Mouse (Mus musculus): ENCODE results near the gene Popdc3.
"Not testable (repeated sequence)": the region's sequence is repeated elsewhere in the genome, so short reads cannot be mapped to it uniquely, and the experiment has no call there.

The Popdc3 gene

DNA sequence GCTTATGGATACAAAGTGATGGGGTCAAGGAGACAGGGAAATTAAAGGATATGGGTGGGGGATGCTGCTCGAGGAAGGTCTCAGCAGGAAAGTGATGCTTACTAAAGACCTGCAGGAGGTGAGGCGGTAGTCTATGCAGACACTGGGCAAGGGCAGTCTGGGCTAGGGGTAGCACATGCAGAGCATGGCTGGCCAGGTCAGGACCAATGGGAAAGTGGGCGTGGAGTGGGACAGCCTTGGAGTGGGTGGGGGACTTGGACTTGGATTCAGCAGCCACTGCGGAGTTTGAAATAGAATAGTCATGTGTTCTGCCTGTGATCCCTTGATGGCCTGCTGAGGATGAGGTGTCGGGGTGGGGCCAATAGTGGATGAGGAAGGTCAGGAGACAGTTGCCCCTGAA lies 141.0 kb downstream of the Popdc3 start:
- DNase-seq (ENCODE audit: low spot score), result no peak

DNA sequence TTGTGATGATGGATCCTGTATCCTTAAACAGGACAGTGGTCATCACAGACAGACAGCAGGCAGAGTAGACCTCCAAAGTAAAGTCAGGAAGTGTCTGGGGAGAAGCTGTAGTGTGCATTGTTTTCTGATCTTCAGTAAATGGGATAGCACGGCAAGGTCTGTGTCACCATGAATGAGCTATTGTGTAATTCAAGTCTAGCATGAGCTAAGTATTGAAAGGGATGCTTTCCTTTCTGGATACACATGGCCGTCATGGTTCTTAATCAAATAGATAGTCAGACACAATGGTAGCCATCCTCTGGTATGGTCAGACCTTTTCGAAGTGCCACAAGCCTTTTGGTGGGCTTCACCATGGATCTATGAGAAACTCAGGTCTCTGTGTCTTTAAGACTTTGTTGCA lies 142.4 kb downstream of the Popdc3 start:
- no peak for DNase-seq (ENCODE audit: low spot score)

GRCm38 (mm10) chr10:45324159-45324558 lies 146.3 kb downstream of the Popdc3 start:
- DNase-seq (ENCODE audit: low spot score), result no peak

DNA sequence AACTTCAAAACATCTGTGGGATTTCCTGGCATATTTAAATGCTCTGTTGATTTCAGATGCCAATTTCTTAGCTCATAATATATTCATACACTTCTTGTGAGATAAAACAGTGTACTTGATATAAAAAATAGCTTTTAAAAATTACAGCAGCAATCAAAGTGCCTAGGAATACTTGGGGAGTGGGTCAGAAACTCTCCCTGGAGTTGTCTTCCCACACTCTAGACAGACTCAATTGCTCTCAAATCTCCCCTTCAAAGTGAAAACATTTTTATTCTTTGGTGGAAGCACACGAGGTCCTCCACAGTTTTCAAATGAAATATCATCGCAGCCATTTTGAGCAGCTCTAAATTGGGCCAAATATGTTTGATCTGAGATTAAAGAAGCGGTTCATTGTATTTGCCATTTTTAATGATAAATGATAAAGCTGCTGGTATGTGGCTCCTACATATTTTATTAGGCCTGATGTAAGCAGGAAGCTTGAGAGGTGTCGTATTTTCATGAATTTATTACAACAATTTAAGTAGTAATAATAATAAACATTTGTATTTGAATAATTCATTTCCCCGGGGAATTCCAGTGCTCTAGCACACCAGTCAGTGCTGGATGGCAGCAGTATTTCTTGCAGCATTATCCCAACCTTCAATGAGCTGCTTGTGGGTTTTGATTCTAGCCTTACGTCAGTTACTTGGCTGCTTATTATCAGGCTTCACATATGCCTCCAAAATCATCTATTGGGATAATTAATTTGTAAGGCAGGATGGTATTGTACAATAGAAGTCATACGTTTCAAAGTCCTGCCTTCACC lies 150.5 kb downstream of the Popdc3 start:
- no peak for DNase-seq (ENCODE audit: low spot score)

GRCm38 (mm10) chr10:45334925-45335324 lies 157.0 kb downstream of the Popdc3 start:
- no peak for DNase-seq (ENCODE audit: low spot score)

GRCm38 (mm10) chr10:45335434-45336422 lies 157.8 kb downstream of the Popdc3 start, which contains the start of gene Bves:
Gene Bves, plus strand, starts transcription at chr10:45335772.
- DNase-seq (ENCODE audit: low spot score), result peak; percentile 10

DNA sequence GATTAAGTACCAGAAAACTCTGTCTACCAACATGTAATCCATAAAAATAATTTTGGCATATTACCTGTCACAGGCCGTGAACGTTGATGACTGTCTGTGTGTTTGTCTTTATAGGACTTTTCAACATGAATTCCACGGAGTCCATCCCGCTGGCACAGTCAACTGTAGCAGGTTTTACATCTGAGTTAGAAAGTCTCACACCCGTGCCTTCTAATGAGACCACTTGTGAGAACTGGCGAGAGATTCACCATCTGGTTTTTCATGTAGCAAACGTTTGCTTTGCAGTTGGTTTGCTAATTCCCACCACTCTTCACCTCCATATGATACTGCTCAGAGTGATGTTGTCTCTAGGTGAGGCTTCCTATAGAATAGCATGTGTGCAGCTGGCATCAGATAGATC lies 161.2 kb downstream of the Popdc3 start:
- no peak for DNase-seq (ENCODE audit: low spot score)

DNA sequence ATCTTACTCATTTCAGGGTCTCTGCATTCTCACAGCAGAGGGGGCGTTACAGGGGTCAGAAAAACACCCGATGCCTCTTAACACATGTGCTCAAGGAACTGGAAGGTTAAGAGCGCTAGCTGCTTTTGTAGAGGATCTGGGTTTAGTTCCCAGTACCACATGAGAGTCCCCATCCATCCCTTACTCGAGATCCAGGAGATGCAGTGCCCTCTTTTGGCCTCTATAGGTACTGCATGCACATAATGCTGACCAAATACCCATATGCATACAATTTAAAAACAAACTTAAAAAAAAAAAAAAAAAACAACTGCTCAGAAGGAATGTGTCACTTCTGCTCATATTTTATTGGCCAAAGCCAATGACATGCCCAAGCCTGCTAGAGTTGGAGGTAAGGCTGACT lies 166.5 kb downstream of the Popdc3 start:
- no peak for DNase-seq (ENCODE audit: low spot score)

- no peak for DNase-seq (ENCODE audit: low spot score)
Measured at GRCm38 (mm10) chr10:45345217-45345616, 167.3 kb downstream of the Popdc3 start.

DNA sequence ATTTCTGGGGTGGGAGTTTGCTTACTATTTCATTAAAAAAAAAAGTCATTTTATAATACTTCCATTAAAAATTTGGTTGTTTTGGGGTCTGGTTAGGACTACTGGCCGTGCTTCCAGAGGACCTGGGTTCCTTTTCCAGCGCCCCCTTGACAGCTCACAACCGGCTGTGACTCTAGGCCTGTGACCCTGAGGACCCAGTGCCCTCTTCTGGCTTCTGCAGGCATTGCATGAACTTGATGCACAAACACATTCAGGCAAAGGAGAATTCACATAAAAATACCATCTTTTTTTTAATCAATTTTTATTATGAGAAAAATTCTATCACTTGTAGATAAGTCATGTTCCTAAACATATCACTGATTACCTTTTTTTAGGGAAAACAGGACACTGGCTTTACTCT lies 170.2 kb downstream of the Popdc3 start:
- not testable (repeated sequence) for DNase-seq (ENCODE audit: low spot score)

- DNase-seq (ENCODE audit: low spot score), result no peak
Measured at GRCm38 (mm10) chr10:45356091-45356490, 178.2 kb downstream of the Popdc3 start.

DNA sequence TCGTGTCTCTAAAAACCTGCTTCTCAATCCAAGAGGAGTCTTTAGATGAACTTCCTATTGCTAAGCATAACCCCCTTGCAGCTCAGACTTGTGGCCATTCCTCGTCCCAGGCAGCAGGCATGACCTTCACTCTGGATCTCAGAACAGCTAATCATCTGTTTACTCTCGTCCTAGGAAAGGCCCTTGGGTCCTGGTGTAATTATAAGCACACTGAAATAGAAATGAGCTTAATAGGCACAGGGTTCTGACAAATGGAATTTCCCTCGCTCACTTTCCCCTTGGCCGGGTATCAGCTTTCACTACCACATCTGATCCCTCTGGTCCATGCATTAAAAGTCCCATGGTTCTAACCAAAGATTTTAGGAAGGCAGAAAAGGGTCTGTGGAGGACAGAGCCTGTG lies 185.5 kb downstream of the Popdc3 start:
- no peak for DNase-seq (ENCODE audit: low spot score)

DNA sequence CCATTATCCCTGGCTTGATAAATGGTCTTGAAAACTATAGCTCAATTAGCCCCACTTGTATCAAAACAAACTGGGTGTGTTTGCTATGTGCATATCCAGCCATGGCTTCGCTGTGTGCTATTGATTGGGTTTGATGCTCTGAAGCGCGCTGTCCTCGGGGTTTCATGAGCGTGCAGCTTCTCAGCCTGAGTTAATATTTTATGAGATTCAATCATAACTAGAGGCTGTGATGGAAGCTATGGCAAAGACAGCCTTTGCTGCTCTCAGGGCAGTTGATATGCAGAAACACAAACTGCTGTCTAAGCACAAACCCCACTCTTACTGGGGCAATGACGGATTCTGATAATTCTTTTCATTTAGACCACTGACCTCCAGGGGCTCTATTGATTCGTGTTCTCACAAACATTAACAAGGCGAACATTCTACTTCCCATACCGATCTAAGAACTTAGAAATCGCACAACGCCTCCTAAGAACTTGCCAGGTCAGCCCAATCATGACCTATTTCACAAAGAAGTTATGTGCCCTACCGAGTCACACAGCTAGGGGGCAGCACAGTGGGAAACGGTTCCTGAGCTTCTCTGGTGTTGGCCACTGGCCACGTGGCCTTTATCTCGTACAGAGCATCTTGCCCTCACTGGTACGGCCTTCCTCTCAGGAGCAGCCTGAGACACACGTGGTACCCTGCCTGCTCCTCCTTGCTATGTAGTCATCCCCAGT lies 189.2 kb downstream of the Popdc3 start:
- DNase-seq (ENCODE audit: low spot score), result no peak
